9 mouse cellular contexts compared by ENCODE assay signal in genomic region chr16:18405876-18406275, GRCm38 (mm10). TPM values are rescaled to one million over a fixed set of nuclear protein-coding genes. Genes with fewer than 3 reads are reported as not detected.
A peak's percentile ranks its signal among the peaks of the same experiment; 100 is the strongest.
DNase-seq lines count a peak whose midpoint lies in the region; ATAC-seq and TF ChIP-seq lines count a peak whose summit lies in the region.
"Had no signal": no experiment of that assay in that cellular context is flagged by ENCODE, and none has a peak within 500 bp of the region (broad histone marks: within the 10 kb centered on the region; RNA-seq: fewer than 3 reads in every experiment).

No protein-coding gene starts in this region.

- ATAC-seq in forebrain, embryonic 16.5 days = no peak
- ATAC-seq in forebrain, embryonic 14.5 days = 0 out of 2 replicates have a peak, but pooled peaks have one; percentile 9
- ATAC-seq in midbrain, postnatal 0 days (ENCODE audit: low FRiP score) = 0 out of 2 replicates have a peak, but pooled peaks have one; percentile 5

- no peak for DNase-seq in forebrain, embryonic 10.5 days (ENCODE audit: extremely low spot score, low spot score)
- peak; percentile 27 for DNase-seq in kidney, postnatal 10 days
- no peak for DNase-seq in kidney, adult 8-10 months
- DNase-seq in forebrain, embryonic 14.5 days (ENCODE audit: low spot score) = no peak
- DNase-seq in midbrain, postnatal 0 days (ENCODE audit: low spot score) = no peak
- DNase-seq in urinary bladder, postnatal 10 days (ENCODE audit: low spot score) = no peak
- no peak for DNase-seq in yolk sac, embryonic 10.5 days (ENCODE audit: low spot score)

- no peaks in the 10 kb centered on the region for H3K9me3 ChIP-seq in forebrain, embryonic 10.5 days
- H3K9me3 ChIP-seq in forebrain, embryonic 16.5 days (ENCODE audit: control insufficient read depth, low read length) = no peaks in the 10 kb centered on the region
- no peaks in the 10 kb centered on the region for H3K9me3 ChIP-seq in forebrain, embryonic 14.5 days (replicated peaks; ENCODE audit: control insufficient read depth, low read length)
- H3K9me3 ChIP-seq in midbrain, postnatal 0 days (ENCODE audit: low read length) = no peaks in the 10 kb centered on the region

- H3K4me2 ChIP-seq in forebrain, embryonic 16.5 days (ENCODE audit: low read length) = no peak overlapping the region
- no peak overlapping the region for H3K4me2 ChIP-seq in forebrain, embryonic 14.5 days (ENCODE audit: low read length)
- no peak overlapping the region for H3K4me2 ChIP-seq in midbrain, postnatal 0 days (ENCODE audit: low read depth, low read length, poor library complexity, severe bottlenecking)

- H3K27ac ChIP-seq in forebrain, embryonic 10.5 days = peak overlapping the region; percentile 44; the same call in 1 of the 2 replicates
- H3K27ac ChIP-seq in forebrain, embryonic 16.5 days (ENCODE audit: low read length) = no peak overlapping the region
- no peak overlapping the region for H3K27ac ChIP-seq in forebrain, embryonic 14.5 days (ENCODE audit: low read depth, low read length)
- 0 out of 2 replicates have a peak overlapping the region, but pooled peaks have one; percentile 19 for H3K27ac ChIP-seq in midbrain, postnatal 0 days (ENCODE audit: low read depth, low read length)
- H3K27ac ChIP-seq: macrophage had no signal

- H3K9ac ChIP-seq in forebrain, embryonic 16.5 days (replicated peaks; ENCODE audit: low read depth, low read length) = no peak overlapping the region
- peak overlapping the region; percentile 25; the same call in 1 of the 2 replicates for H3K9ac ChIP-seq in forebrain, embryonic 14.5 days (ENCODE audit: low read length)
- no peak overlapping the region for H3K9ac ChIP-seq in midbrain, postnatal 0 days (replicated peaks; ENCODE audit: low read length, poor library complexity, severe bottlenecking)

- 70% methylated on average over 2 of the region's 2 CpGs for WGBS in forebrain, embryonic 10.5 days
- 58% methylated on average over 2 of the region's 2 CpGs for WGBS in forebrain, embryonic 16.5 days
- WGBS in forebrain, embryonic 14.5 days = 61% methylated on average over 2 of the region's 2 CpGs
- 53% methylated on average over 2 of the region's 2 CpGs for WGBS in midbrain, postnatal 0 days

- peaks cover 59% of the 10 kb centered on the region for H3K4me1 ChIP-seq in forebrain, embryonic 10.5 days
- peaks cover 14% of the 10 kb centered on the region for H3K4me1 ChIP-seq in forebrain, embryonic 16.5 days (replicated peaks; ENCODE audit: control insufficient read depth, insufficient read depth, low read length)
- peaks cover 10% of the 10 kb centered on the region for H3K4me1 ChIP-seq in forebrain, embryonic 14.5 days (ENCODE audit: control insufficient read depth, insufficient read depth, low read length)
- no peaks in the 10 kb centered on the region for H3K4me1 ChIP-seq in midbrain, postnatal 0 days (ENCODE audit: insufficient read depth, low read length)

- no peak for TF ChIP-seq CTCF in midbrain, postnatal 0 days (IDR thresholded peaks at IDR 0.05)

- peaks cover 97% of the 10 kb centered on the region for H3K36me3 ChIP-seq in forebrain, embryonic 10.5 days (replicated peaks)
- peaks cover 19% of the 10 kb centered on the region for H3K36me3 ChIP-seq in forebrain, embryonic 16.5 days (ENCODE audit: control insufficient read depth, insufficient read depth)
- peaks cover 85% of the 10 kb centered on the region for H3K36me3 ChIP-seq in forebrain, embryonic 14.5 days (ENCODE audit: control insufficient read depth, insufficient read depth, low read length)
- peaks cover 53% of the 10 kb centered on the region for H3K36me3 ChIP-seq in midbrain, postnatal 0 days (ENCODE audit: insufficient read depth, low read length)

- no peaks in the 10 kb centered on the region for H3K27me3 ChIP-seq in forebrain, embryonic 10.5 days (ENCODE audit: poor library complexity, severe bottlenecking)
- H3K27me3 ChIP-seq in forebrain, embryonic 16.5 days (replicated peaks; ENCODE audit: control insufficient read depth, insufficient read depth, low read length) = no peaks in the 10 kb centered on the region
- H3K27me3 ChIP-seq in forebrain, embryonic 14.5 days (replicated peaks; ENCODE audit: control insufficient read depth, insufficient read depth, low read length) = no peaks in the 10 kb centered on the region
- no peaks in the 10 kb centered on the region for H3K27me3 ChIP-seq in midbrain, postnatal 0 days (ENCODE audit: insufficient read depth, low read length)

- no peak overlapping the region for H3K4me3 ChIP-seq in forebrain, embryonic 10.5 days
- no peak overlapping the region for H3K4me3 ChIP-seq in forebrain, embryonic 16.5 days (replicated peaks; ENCODE audit: low read length)
- no peak overlapping the region for H3K4me3 ChIP-seq in forebrain, embryonic 14.5 days (ENCODE audit: low read depth, low read length)
- H3K4me3 ChIP-seq in midbrain, postnatal 0 days (ENCODE audit: low read depth, low read length) = no peak overlapping the region

RNA-seq across cellular contexts. Expression of gene Txnrd2, which starts 20.3 kb away (rescaled TPM):
- 31.6 and 35.1 TPM in 2 replicates for polyA plus RNA-seq in forebrain, embryonic 10.5 days (2016; fragmentation: Nextera tagmentation; extraction: Ambion mirVana)
- 24.0 and 27.8 TPM in 2 replicates for polyA plus RNA-seq in forebrain, embryonic 16.5 days (2015; fragmentation: Nextera tagmentation; extraction: Ambion mirVana)
- polyA plus RNA-seq in forebrain, embryonic 14.5 days (2014; fragmentation: Nextera tagmentation; extraction: Ambion mirVana) = 22.0 and 23.5 TPM in 2 replicates
- 13.3 and 22.9 TPM in 2 replicates for total RNA-seq in midbrain, postnatal 0 days (2014; rRNA removed)
- 38.3 and 42.6 TPM in 2 replicates for polyA plus RNA-seq in midbrain, postnatal 0 days (2015; fragmentation: Nextera tagmentation; extraction: Ambion mirVana)

RNA-seq across cellular contexts. Expression of gene Comt, which starts 20.8 kb away (rescaled TPM):
- polyA plus RNA-seq in forebrain, embryonic 10.5 days (2016; fragmentation: Nextera tagmentation; extraction: Ambion mirVana) = 58.1 and 60.1 TPM in 2 replicates
- polyA plus RNA-seq in forebrain, embryonic 16.5 days (2015; fragmentation: Nextera tagmentation; extraction: Ambion mirVana) = 88.8 and 98.1 TPM in 2 replicates
- 54.6 and 71.9 TPM in 2 replicates for polyA plus RNA-seq in forebrain, embryonic 14.5 days (2014; fragmentation: Nextera tagmentation; extraction: Ambion mirVana)
- total RNA-seq in midbrain, postnatal 0 days (2014; rRNA removed) = 62.3 and 74.6 TPM in 2 replicates
- 95.0 and 103 TPM in 2 replicates for polyA plus RNA-seq in midbrain, postnatal 0 days (2015; fragmentation: Nextera tagmentation; extraction: Ambion mirVana)

RNA-seq across cellular contexts. Expression of gene Arvcf, which starts 57.9 kb away (rescaled TPM):
- polyA plus RNA-seq in forebrain, embryonic 10.5 days (2016; fragmentation: Nextera tagmentation; extraction: Ambion mirVana) = 116 TPM in 2 replicates
- 58.6 and 67.8 TPM in 2 replicates for polyA plus RNA-seq in forebrain, embryonic 16.5 days (2015; fragmentation: Nextera tagmentation; extraction: Ambion mirVana)
- polyA plus RNA-seq in forebrain, embryonic 14.5 days (2014; fragmentation: Nextera tagmentation; extraction: Ambion mirVana) = 46.8 and 47.8 TPM in 2 replicates
- 161 and 219 TPM in 2 replicates for total RNA-seq in midbrain, postnatal 0 days (2014; rRNA removed)
- polyA plus RNA-seq in midbrain, postnatal 0 days (2015; fragmentation: Nextera tagmentation; extraction: Ambion mirVana) = 54.5 and 60.6 TPM in 2 replicates

RNA-seq across cellular contexts. Expression of gene Tango2, which starts 58.0 kb away (rescaled TPM):
- 35.7 and 37.1 TPM in 2 replicates for polyA plus RNA-seq in forebrain, embryonic 10.5 days (2016; fragmentation: Nextera tagmentation; extraction: Ambion mirVana)
- polyA plus RNA-seq in forebrain, embryonic 16.5 days (2015; fragmentation: Nextera tagmentation; extraction: Ambion mirVana) = 74.9 and 86.8 TPM in 2 replicates
- 78.7 and 81.3 TPM in 2 replicates for polyA plus RNA-seq in forebrain, embryonic 14.5 days (2014; fragmentation: Nextera tagmentation; extraction: Ambion mirVana)
- total RNA-seq in midbrain, postnatal 0 days (2014; rRNA removed) = 40.3 and 44.1 TPM in 2 replicates
- 88.0 and 94.8 TPM in 2 replicates for polyA plus RNA-seq in midbrain, postnatal 0 days (2015; fragmentation: Nextera tagmentation; extraction: Ambion mirVana)

Comparison
In these comparisons a context has a peak if more than half of its experiments do, and no peak if none do; other contexts are left out.
1. H3K27ac ChIP-seq: peak in forebrain, embryonic 10.5 days (single experiment) and midbrain, postnatal 0 days (single experiment); none in forebrain, embryonic 16.5 days (single experiment) and forebrain, embryonic 14.5 days (single experiment).